In genomic region chr6:77837543-77837942, GRCm38 (mm10) we compare ENCODE assay signal across 19 mouse cellular contexts.
"Had no signal": no experiment of that assay in that cellular context is flagged by ENCODE, and none has a peak within 500 bp of the region (broad histone marks: within the 10 kb centered on the region; RNA-seq: fewer than 3 reads in every experiment).

No protein-coding gene starts in this region.

- H3K4me1 ChIP-seq: kidney, embryonic 15.5 days; liver, embryonic 13.5 days; megakaryocyte, embryonic 14.5 days; midbrain, embryonic 10.5 days; stomach, embryonic 15.5 days had no signal

- DNase-seq: kidney, adult 11 months; kidney, adult 8-10 months; kidney, postnatal 10 days; kidney, postnatal 36 days; layer of hippocampus, postnatal 36 days; liver, embryonic 13.5 days; lung, adult 2 months; lung, postnatal 36 days; retina, postnatal 1 day; right cerebral cortex, postnatal 25 days; spleen, adult 18-20 months; thymus, postnatal 25 days had no signal

- H3K4me3 ChIP-seq: kidney, embryonic 15.5 days; left cerebral cortex, adult 2 months; liver, embryonic 13.5 days; megakaryocyte, embryonic 14.5 days; midbrain, embryonic 10.5 days; midbrain, embryonic 13.5 days; stomach, embryonic 15.5 days had no signal

- H3K4me2 ChIP-seq: kidney, embryonic 15.5 days; liver, embryonic 13.5 days; midbrain, embryonic 13.5 days; stomach, embryonic 15.5 days had no signal

- H3K27ac ChIP-seq: kidney, embryonic 15.5 days; left cerebral cortex, adult 2 months; liver, embryonic 13.5 days; midbrain, embryonic 10.5 days; midbrain, embryonic 13.5 days; stomach, embryonic 15.5 days had no signal

- ATAC-seq: lung, postnatal 0 days had no signal

- H3K27me3 ChIP-seq: kidney, embryonic 15.5 days; liver, embryonic 13.5 days; megakaryocyte, embryonic 14.5 days; midbrain, embryonic 13.5 days; stomach, embryonic 15.5 days had no signal

- H3K9ac ChIP-seq: kidney, embryonic 15.5 days; liver, embryonic 13.5 days; midbrain, embryonic 13.5 days; stomach, embryonic 15.5 days had no signal

- H3K36me3 ChIP-seq: kidney, embryonic 15.5 days; liver, embryonic 13.5 days; midbrain, embryonic 10.5 days; midbrain, embryonic 13.5 days; stomach, embryonic 15.5 days had no signal

- H3K9me3 ChIP-seq: kidney, embryonic 15.5 days; liver, embryonic 13.5 days; megakaryocyte, embryonic 14.5 days; midbrain, embryonic 10.5 days; midbrain, embryonic 13.5 days; stomach, embryonic 15.5 days had no signal
